ENCODE assay signal across 8 mouse cellular contexts in genomic region chr17:24650070-24650616, GRCm38 (mm10). TPM values are rescaled to one million over a fixed set of nuclear protein-coding genes. Genes with fewer than 3 reads are reported as not detected.
A peak's percentile ranks its signal among the peaks of the same experiment; 100 is the strongest.
DNase-seq lines count a peak whose midpoint lies in the region; ATAC-seq and TF ChIP-seq lines count a peak whose summit lies in the region.

TSS of gene Slc9a3r2 (minus strand) at chr17:24650327.

- ATAC-seq in hindbrain, embryonic 13.5 days (ENCODE audit: low FRiP score): peak; percentile 64

- DNase-seq in layer of hippocampus, adult 2 months (ENCODE audit: low spot score in 2 of 2): peak in 1 of 2 experiments; percentile 25
- no peak for DNase-seq in layer of hippocampus, adult 11-12 months (ENCODE audit: low spot score)
- DNase-seq in cerebellum, adult 11 months: peak; percentile 73
- DNase-seq in forelimb bud, embryonic 11.5 days (ENCODE audit: low read depth, low spot score): peak; percentile 37
- peak; percentile 65 for DNase-seq in left cerebral cortex, postnatal 4 days
- DNase-seq in midbrain, embryonic 10.5 days (ENCODE audit: low spot score): peak; percentile 71
- DNase-seq in T-cell, adult 2 months (ENCODE audit: low spot score): no peak

- peak within 1 kb of the TSS; percentile 90 for H3K9ac ChIP-seq in hindbrain, embryonic 13.5 days

- peaks cover 28% of the 10 kb centered on the region for H3K4me1 ChIP-seq in hindbrain, embryonic 13.5 days (replicated peaks)
- peaks cover 24% of the 10 kb centered on the region for H3K4me1 ChIP-seq in midbrain, embryonic 10.5 days

- no peak for TF ChIP-seq CTCF in layer of hippocampus, adult 2 months (conservative IDR thresholded peaks at IDR 0.05)

- 2% methylated on average over 40 of the region's 41 CpGs for WGBS in hindbrain, embryonic 13.5 days
- under 1% methylated on average over 34 of the region's 41 CpGs for WGBS in midbrain, embryonic 10.5 days

- intact Hi-C loops in left cerebral cortex, postnatal 4 days (cut with DNase I): no loop called here

- peaks cover 65% of the 10 kb centered on the region for H3K27me3 ChIP-seq in hindbrain, embryonic 13.5 days
- peaks cover 66% of the 10 kb centered on the region for H3K27me3 ChIP-seq in midbrain, embryonic 10.5 days (ENCODE audit: low read depth, poor library complexity, severe bottlenecking)

- no peaks in the 10 kb centered on the region for H3K9me3 ChIP-seq in hindbrain, embryonic 13.5 days
- no peaks in the 10 kb centered on the region for H3K9me3 ChIP-seq in midbrain, embryonic 10.5 days (replicated peaks)

- no peaks in the 10 kb centered on the region for H3K36me3 ChIP-seq in hindbrain, embryonic 13.5 days
- no peaks in the 10 kb centered on the region for H3K36me3 ChIP-seq in midbrain, embryonic 10.5 days

- peak within 1 kb of the TSS; percentile 84 for H3K4me3 ChIP-seq in layer of hippocampus, adult 2 months
- H3K4me3 ChIP-seq in hindbrain, embryonic 13.5 days: peak within 1 kb of the TSS; percentile 72
- peak within 1 kb of the TSS; percentile 77 for H3K4me3 ChIP-seq in midbrain, embryonic 10.5 days

- H3K27ac ChIP-seq in layer of hippocampus, adult 2 months: peak within 1 kb of the TSS; percentile 91
- peak within 1 kb of the TSS; percentile 60; the same call in 1 of the 2 replicates for H3K27ac ChIP-seq in hindbrain, embryonic 13.5 days
- peak within 1 kb of the TSS; percentile 82 for H3K27ac ChIP-seq in midbrain, embryonic 10.5 days (replicated peaks)

- peak within 1 kb of the TSS; percentile 96 for H3K4me2 ChIP-seq in hindbrain, embryonic 13.5 days

RNA-seq across cellular contexts. Expression of gene Slc9a3r2, which starts in this region (rescaled TPM):
- total RNA-seq in layer of hippocampus, adult 2 months (2021): 10 to 100 TPM; 41.9 to 44.1 TPM
- 32.7 and 34.3 TPM in 2 replicates for polyA plus RNA-seq in hindbrain, embryonic 13.5 days (2015; fragmentation: Nextera tagmentation; extraction: Ambion mirVana)
- total RNA-seq in left cerebral cortex, postnatal 4 days (2021): 10 to 100 TPM; 40.2 to 43.6 TPM
- polyA plus RNA-seq in midbrain, embryonic 10.5 days (2016; fragmentation: Nextera tagmentation; extraction: Ambion mirVana): 30.2 and 33.2 TPM in 2 replicates

Comparison
In these comparisons a context has a peak if more than half of its experiments do, and no peak if none do; other contexts are left out.
1. DNase-seq: peak in cerebellum, adult 11 months (single experiment), forelimb bud, embryonic 11.5 days (single experiment), left cerebral cortex, postnatal 4 days (single experiment) and midbrain, embryonic 10.5 days (single experiment); none in layer of hippocampus, adult 11-12 months (single experiment) and T-cell, adult 2 months (single experiment).
2. Peak in every context shown above with its lines, with median percentiles within 50 percentile points of each other: H3K27ac ChIP-seq and H3K4me3 ChIP-seq.